Mouse (Mus musculus) monocyte, adult 2 months (primary cell): Measurements from ENCODE around the gene Eme1.

Source experiments
- DNase-seq, 2 experiments: peaks; one replicate each; pipeline ENCODE4 v3.0.0; 2022; ENCODE audit warnings: low spot score in 2 of 2, low read depth in 1 of 2

The Eme1 gene

GRCm38 (mm10) chr11:94598437-94599120, 55.2 kb downstream of the Eme1 start:
- no peak for DNase-seq

DNA sequence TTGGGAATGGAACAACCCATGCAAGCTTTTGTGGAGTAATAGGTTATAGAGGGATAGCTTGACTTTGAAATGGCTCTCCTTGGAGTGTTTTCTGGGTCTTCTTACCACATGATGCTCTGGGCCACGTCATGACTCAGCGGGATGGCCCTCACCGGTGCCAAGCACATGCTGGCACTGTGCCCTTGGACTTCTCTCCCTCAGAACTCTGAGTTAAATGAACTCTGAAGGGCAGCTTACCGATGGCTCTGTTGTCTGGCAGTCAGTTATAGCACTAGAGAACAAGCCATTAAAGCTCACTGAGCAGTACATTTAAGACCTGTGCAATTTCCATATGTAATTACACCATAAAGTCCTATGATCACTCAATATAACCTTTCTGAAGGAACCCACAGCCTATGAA, 56.4 kb downstream of the Eme1 start:
- DNase-seq: no peak

GRCm38 (mm10) chr11:94596311-94596852, 57.4 kb downstream of the Eme1 start:
- peak; percentile 38 to 62 for DNase-seq
